Comparison of ENCODE assay signal across 8 mouse cellular contexts in the genomic region with DNA sequence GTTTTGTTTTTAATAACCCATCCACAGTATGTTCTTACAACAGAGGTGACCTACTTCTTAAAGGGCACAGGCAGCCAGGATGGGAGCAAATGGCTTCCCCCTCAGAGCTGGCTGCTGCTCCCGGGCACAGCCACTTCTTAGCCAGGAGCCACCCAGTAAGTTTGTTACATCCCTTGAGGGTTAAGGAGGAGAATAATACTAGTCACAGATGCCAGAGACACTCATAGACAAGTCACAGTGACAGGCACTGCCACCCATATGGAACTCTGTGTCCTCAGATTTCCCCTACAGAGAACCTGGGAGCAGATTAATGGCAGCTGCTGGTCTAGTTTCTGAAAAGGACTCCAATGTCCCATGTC. TPM values are rescaled to one million over a fixed set of nuclear protein-coding genes. Genes with fewer than 3 reads are reported as not detected.
A peak's percentile ranks its signal among the peaks of the same experiment; 100 is the strongest.
DNase-seq lines count a peak whose midpoint lies in the region; ATAC-seq and TF ChIP-seq lines count a peak whose summit lies in the region.

No protein-coding gene starts in this region.

- H3K4me2 ChIP-seq in heart, embryonic 14.5 days (ENCODE audit: low read length), result peak overlapping the region; percentile 62
- peak overlapping the region; percentile 60 for H3K4me2 ChIP-seq in forebrain, embryonic 14.5 days (ENCODE audit: low read length)
- peak overlapping the region; percentile 69 for H3K4me2 ChIP-seq in liver, embryonic 16.5 days (ENCODE audit: low read depth, low read length)

- 43% methylated on average over 1 of the region's 1 CpGs for WGBS in heart, embryonic 14.5 days
- 27% methylated on average over 1 of the region's 1 CpGs for WGBS in forebrain, embryonic 14.5 days
- 55% methylated on average over 1 of the region's 1 CpGs for WGBS in liver, embryonic 16.5 days (ENCODE audit: insufficient replicate concordance)

- H3K27me3 ChIP-seq in heart, embryonic 14.5 days (ENCODE audit: control insufficient read depth, insufficient read depth, low read length), result no peaks in the 10 kb centered on the region
- H3K27me3 ChIP-seq in forebrain, embryonic 14.5 days (replicated peaks; ENCODE audit: control insufficient read depth, insufficient read depth, low read length), result no peaks in the 10 kb centered on the region
- H3K27me3 ChIP-seq in liver, embryonic 16.5 days (ENCODE audit: control insufficient read depth, insufficient read depth, low read depth, low read length), result peaks cover 5% of the 10 kb centered on the region

- H3K9me3 ChIP-seq in heart, embryonic 14.5 days (ENCODE audit: control insufficient read depth, low read length), result no peaks in the 10 kb centered on the region
- no peaks in the 10 kb centered on the region for H3K9me3 ChIP-seq in ES-E14 (ENCODE audit: control insufficient read depth, insufficient read depth, low read depth, low read length)
- H3K9me3 ChIP-seq in forebrain, embryonic 14.5 days (replicated peaks; ENCODE audit: control insufficient read depth, low read length), result no peaks in the 10 kb centered on the region
- no peaks in the 10 kb centered on the region for H3K9me3 ChIP-seq in liver, embryonic 16.5 days (replicated peaks; ENCODE audit: control insufficient read depth, low read length)

- DNase-seq in heart, postnatal 25 days (ENCODE audit: low spot score), result no peak
- DNase-seq in ES-E14 (ENCODE audit: low read depth, low spot score), result no peak
- DNase-seq in forebrain, embryonic 14.5 days (ENCODE audit: low spot score), result no peak
- no peak for DNase-seq in urinary bladder, adult 2 months (ENCODE audit: low spot score)
- DNase-seq in urinary bladder, postnatal 10 days (ENCODE audit: low spot score), result no peak
- DNase-seq in adrenal gland, postnatal 14 days, result no peak

- peak overlapping the region; percentile 66 for H3K9ac ChIP-seq in heart, embryonic 14.5 days (ENCODE audit: low read length)
- H3K9ac ChIP-seq in ES-E14 (ENCODE audit: insufficient read depth, low read depth, low read length, poor library complexity, severe bottlenecking), result peak overlapping the region; percentile 64; the same call in 1 of the 2 replicates
- no peak overlapping the region; the same call in 1 of the 2 replicates for H3K9ac ChIP-seq in forebrain, embryonic 14.5 days (ENCODE audit: low read length)
- peak overlapping the region; percentile 59 for H3K9ac ChIP-seq in liver, embryonic 16.5 days (ENCODE audit: low read depth, low read length)

- H3K36me3 ChIP-seq in heart, embryonic 14.5 days (ENCODE audit: control insufficient read depth, insufficient read depth, low read length), result peaks cover 9% of the 10 kb centered on the region
- peaks cover 12% of the 10 kb centered on the region for H3K36me3 ChIP-seq in ES-E14 (ENCODE audit: control insufficient read depth, insufficient read depth, low read length, poor library complexity, severe bottlenecking)
- 0 out of 2 replicates have a peak, but pooled peaks cover 6% of the 10 kb centered on the region for H3K36me3 ChIP-seq in forebrain, embryonic 14.5 days (ENCODE audit: control insufficient read depth, insufficient read depth, low read length)
- H3K36me3 ChIP-seq in liver, embryonic 16.5 days (ENCODE audit: control insufficient read depth, insufficient read depth), result peaks cover 5% of the 10 kb centered on the region; the same call in 1 of the 2 replicates

- H3K4me3 ChIP-seq in heart, embryonic 14.5 days (ENCODE audit: control insufficient read depth in 1 of 2, insufficient read depth in 1 of 2, low read depth in 1 of 2, low read length in 2 of 2), result no peak overlapping the region; a peak in 1 of 4 replicates
- H3K4me3 ChIP-seq in ES-E14 (ENCODE audit: insufficient read depth in 1 of 2, low read depth in 1 of 2, low read length in 2 of 2, poor library complexity in 1 of 2, severe bottlenecking in 1 of 2), result peak overlapping the region; percentile 0 to 10; a peak in 1 of 4 replicates
- H3K4me3 ChIP-seq in forebrain, embryonic 14.5 days (ENCODE audit: low read depth, low read length), result no peak overlapping the region
- H3K4me3 ChIP-seq in liver, embryonic 16.5 days (ENCODE audit: low read depth, low read length), result peak overlapping the region; percentile 66

- H3K27ac ChIP-seq in heart, embryonic 14.5 days (replicated peaks in 1 of 2; ENCODE audit: control insufficient read depth in 1 of 2, insufficient read depth in 1 of 2, low read depth in 2 of 2, low read length in 2 of 2), result peak overlapping the region; percentile 95 to 96
- H3K27ac ChIP-seq in ES-E14 (ENCODE audit: insufficient read depth, low read depth, low read length, poor library complexity, severe bottlenecking), result peak overlapping the region; percentile 98
- H3K27ac ChIP-seq in forebrain, embryonic 14.5 days (ENCODE audit: low read depth, low read length), result peak overlapping the region; percentile 98
- peak overlapping the region; percentile 98 for H3K27ac ChIP-seq in liver, embryonic 16.5 days (ENCODE audit: low read length)

- intact Hi-C loops in heart, postnatal 25 days (cut with DNase I), result no loop called here

- no peak for ATAC-seq in heart, embryonic 14.5 days (ENCODE audit: insufficient number of reproducible peaks, insufficient read depth, low FRiP score, low read depth)
- ATAC-seq in forebrain, embryonic 14.5 days, result peak; percentile 10; the same call in 1 of the 2 replicates
- no peak for ATAC-seq in liver, embryonic 16.5 days (ENCODE audit: low read depth)

- peaks cover 28 to 44% of the 10 kb centered on the region in 2 experiments for H3K4me1 ChIP-seq in heart, embryonic 14.5 days (ENCODE audit: control insufficient read depth in 2 of 2, insufficient read depth in 2 of 2, low read length in 2 of 2)
- H3K4me1 ChIP-seq in ES-E14 (ENCODE audit: control insufficient read depth in 2 of 2, insufficient read depth in 2 of 2, low read length in 2 of 2, poor library complexity in 1 of 2), result peaks cover 3 to 7% of the 10 kb centered on the region in 2 experiments; a peak in 2 of 4 replicates
- H3K4me1 ChIP-seq in forebrain, embryonic 14.5 days (ENCODE audit: control insufficient read depth, insufficient read depth, low read length), result peaks cover 26% of the 10 kb centered on the region
- H3K4me1 ChIP-seq in liver, embryonic 16.5 days (ENCODE audit: control insufficient read depth, low read depth, low read length), result peaks cover 45% of the 10 kb centered on the region

- in situ Hi-C loops in ES-E14 (cut with MboI; ENCODE audit: low sequenced_read_pairs in 2 of 2, unreplicated experiment in 2 of 2), result no loop called here

TF ChIP-seq in ES-E14, 5 proteins besides CTCF, POLR2A, EP300 and RAD21:
- TF ChIP-seq ZNF384 (IDR thresholded peaks at IDR 0.05; ENCODE audit: low read depth, low read length) (no peak), ZC3H11A (IDR thresholded peaks at IDR 0.05; ENCODE audit: borderline replicate concordance, low read depth, low read length) (no peak), MAFK (IDR thresholded peaks at IDR 0.05; ENCODE audit: insufficient read depth, low read depth, low read length) (no peak), HCFC1 (IDR thresholded peaks at IDR 0.05; ENCODE audit: borderline replicate concordance, insufficient read depth, low read length) (no peak), CHD2 (IDR thresholded peaks at IDR 0.05; ENCODE audit: low read depth, low read length) (no peak)
TF ChIP-seq in ES-E14: peak in this region for 0.

RNA-seq across cellular contexts. Expression of a gene that starts 2.6 kb away (rescaled TPM):
- 859 and 861 TPM in 2 replicates for polyA plus RNA-seq in heart, embryonic 14.5 days (2014; fragmentation: Nextera tagmentation; extraction: Ambion mirVana)
- total RNA-seq in heart, postnatal 25 days (2021), result 1,000 to 10,000 TPM in 1 of 2 experiments, 100 to 1,000 TPM in 1; 907 to 1,197 TPM
- 1,120 and 1,195 TPM in 2 replicates for total RNA-seq in ES-E14 (2012; rRNA removed)
- 981 and 1,199 TPM in 2 replicates for polyA plus RNA-seq in forebrain, embryonic 14.5 days (2014; fragmentation: Nextera tagmentation; extraction: Ambion mirVana)
- polyA plus RNA-seq in liver, embryonic 16.5 days (2015; fragmentation: Nextera tagmentation; extraction: Ambion mirVana), result 573 and 608 TPM in 2 replicates
- polyA plus RNA-seq in urinary bladder, adult 2 months (2012; rRNA removed), result 740 and 949 TPM in 2 replicates
- total RNA-seq in adrenal gland, postnatal 14 days (2021), result 1,142 and 1,189 TPM in 2 replicates

RNA-seq across cellular contexts. Expression of a gene that starts 3.5 kb away (rescaled TPM):
- 0.27 and 0.32 TPM in 2 replicates for polyA plus RNA-seq in heart, embryonic 14.5 days (2014; fragmentation: Nextera tagmentation; extraction: Ambion mirVana)
- total RNA-seq in heart, postnatal 25 days (2021), result under 1 TPM in 1 of 2 experiments, not detected in 1; 0.22 TPM
- total RNA-seq in ES-E14 (2012; rRNA removed), result 0.98 and 1.6 TPM in 2 replicates
- 0.33 TPM in 1 of 2 replicates, not detected in the other for polyA plus RNA-seq in forebrain, embryonic 14.5 days (2014; fragmentation: Nextera tagmentation; extraction: Ambion mirVana)
- 0.18 and 0.27 TPM in 2 replicates for polyA plus RNA-seq in liver, embryonic 16.5 days (2015; fragmentation: Nextera tagmentation; extraction: Ambion mirVana)
- polyA plus RNA-seq in urinary bladder, adult 2 months (2012; rRNA removed), result 0.29 and 0.40 TPM in 2 replicates
- total RNA-seq in adrenal gland, postnatal 14 days (2021), result 0.26 and 0.49 TPM in 2 replicates

RNA-seq across cellular contexts. Expression of a gene that starts 41.3 kb away (rescaled TPM):
- 7.2 and 8.2 TPM in 2 replicates for polyA plus RNA-seq in heart, embryonic 14.5 days (2014; fragmentation: Nextera tagmentation; extraction: Ambion mirVana)
- 10 to 100 TPM; 10.2 to 10.6 TPM for total RNA-seq in heart, postnatal 25 days (2021)
- total RNA-seq in ES-E14 (2012; rRNA removed), result 24.7 and 26.3 TPM in 2 replicates
- 4.7 and 7.0 TPM in 2 replicates for polyA plus RNA-seq in forebrain, embryonic 14.5 days (2014; fragmentation: Nextera tagmentation; extraction: Ambion mirVana)
- polyA plus RNA-seq in liver, embryonic 16.5 days (2015; fragmentation: Nextera tagmentation; extraction: Ambion mirVana), result 4.0 and 4.2 TPM in 2 replicates
- 15.7 and 16.8 TPM in 2 replicates for polyA plus RNA-seq in urinary bladder, adult 2 months (2012; rRNA removed)
- total RNA-seq in adrenal gland, postnatal 14 days (2021), result 14.6 and 15.7 TPM in 2 replicates

RNA-seq across cellular contexts. Expression of a gene that starts 48.8 kb away (rescaled TPM):
- polyA plus RNA-seq in heart, embryonic 14.5 days (2014; fragmentation: Nextera tagmentation; extraction: Ambion mirVana), result 34.8 and 36.6 TPM in 2 replicates
- total RNA-seq in heart, postnatal 25 days (2021), result 10 to 100 TPM; 49.0 to 57.6 TPM
- total RNA-seq in ES-E14 (2012; rRNA removed), result 52.7 and 80.5 TPM in 2 replicates
- 26.0 and 29.1 TPM in 2 replicates for polyA plus RNA-seq in forebrain, embryonic 14.5 days (2014; fragmentation: Nextera tagmentation; extraction: Ambion mirVana)
- polyA plus RNA-seq in liver, embryonic 16.5 days (2015; fragmentation: Nextera tagmentation; extraction: Ambion mirVana), result 18.4 and 20.3 TPM in 2 replicates
- polyA plus RNA-seq in urinary bladder, adult 2 months (2012; rRNA removed), result 3.5 and 7.5 TPM in 2 replicates
- 24.0 and 27.9 TPM in 2 replicates for total RNA-seq in adrenal gland, postnatal 14 days (2021)

RNA-seq across cellular contexts. Expression of a gene that starts 51.7 kb away (rescaled TPM):
- polyA plus RNA-seq in heart, embryonic 14.5 days (2014; fragmentation: Nextera tagmentation; extraction: Ambion mirVana), result 59.7 and 61.6 TPM in 2 replicates
- total RNA-seq in heart, postnatal 25 days (2021), result 10 to 100 TPM; 29.6 to 35.2 TPM
- total RNA-seq in ES-E14 (2012; rRNA removed), result 28.8 and 36.8 TPM in 2 replicates
- polyA plus RNA-seq in forebrain, embryonic 14.5 days (2014; fragmentation: Nextera tagmentation; extraction: Ambion mirVana), result 17.6 and 21.7 TPM in 2 replicates
- polyA plus RNA-seq in liver, embryonic 16.5 days (2015; fragmentation: Nextera tagmentation; extraction: Ambion mirVana), result 78.3 and 89.5 TPM in 2 replicates
- polyA plus RNA-seq in urinary bladder, adult 2 months (2012; rRNA removed), result 75.6 and 92.2 TPM in 2 replicates
- 1,757 and 2,166 TPM in 2 replicates for total RNA-seq in adrenal gland, postnatal 14 days (2021)

Comparison
In these comparisons a context has a peak if more than half of its experiments do, and no peak if none do; other contexts are left out.
1. H3K4me3 ChIP-seq: peak in ES-E14 (2 of 2) and liver, embryonic 16.5 days (single experiment); none in heart, embryonic 14.5 days (0 of 2) and forebrain, embryonic 14.5 days (single experiment).
2. Peak in every context shown above with its lines, with median percentiles within 50 percentile points of each other: H3K27ac ChIP-seq and H3K4me2 ChIP-seq.